Mouse (Mus musculus) monocyte, adult 2 months (primary cell): Measurements from ENCODE around the gene Tead2.

Experiments used
- DNase-seq, 2 experiments: peaks; one replicate each; pipeline ENCODE4 v3.0.0; 2022; ENCODE audit warnings: low spot score in 2 of 2, low read depth in 1 of 2

The Tead2 gene

GRCm38 (mm10) chr7:45257063-45257840 is 41.7 kb downstream of the Tead2 start:
- no peak for DNase-seq

- DNase-seq, result no peak
These were observed 43.7 kb downstream of the Tead2 start for GRCm38 (mm10) chr7:45259281-45259680.

GRCm38 (mm10) chr7:45262266-45262665 is 46.7 kb downstream of the Tead2 start:
- no peak for DNase-seq

GRCm38 (mm10) chr7:45263006-45263607 is 47.6 kb downstream of the Tead2 start:
- no peak for DNase-seq

- no peak for DNase-seq
These were observed 48.8 kb downstream of the Tead2 start for GRCm38 (mm10) chr7:45264348-45264747.

GRCm38 (mm10) chr7:45265518-45265917 is 50.0 kb downstream of the Tead2 start:
- DNase-seq, result no peak

- no peak for DNase-seq
These were observed 57.3 kb downstream of the Tead2 start for GRCm38 (mm10) chr7:45272786-45273412.

GRCm38 (mm10) chr7:45273672-45274071 is 58.1 kb downstream of the Tead2 start:
- no peak for DNase-seq

- peak; percentile 51 to 80 for DNase-seq
These were observed 61.7 kb downstream of the Tead2 start, which contains the start of gene Slc6a21 for GRCm38 (mm10) chr7:45277136-45277760. Slc6a21 (plus strand) TSS chr7:45277513.
